Mouse (Mus musculus) bone marrow, adult 2 months (tissue): ENCODE results near the gene Gm20661.

Experiments used
- CTCF ChIP-seq: fragments of 200-500 bp; IDR thresholded peaks from 2 replicates; pipeline ENCODE4 v1.5.1; 2011; ENCODE audit warnings: low read length, control low read depth; ENCODE audit not compliant: control insufficient read depth, insufficient read depth
- POLR2A ChIP-seq: fragments of 200-500 bp; IDR thresholded peaks from 2 replicates; pipeline ENCODE4 v1.6.1; 2011; ENCODE audit warnings: low read depth, mild to moderate bottlenecking, control low read depth, low read length, borderline replicate concordance; ENCODE audit not compliant: control insufficient read depth

DNA sequence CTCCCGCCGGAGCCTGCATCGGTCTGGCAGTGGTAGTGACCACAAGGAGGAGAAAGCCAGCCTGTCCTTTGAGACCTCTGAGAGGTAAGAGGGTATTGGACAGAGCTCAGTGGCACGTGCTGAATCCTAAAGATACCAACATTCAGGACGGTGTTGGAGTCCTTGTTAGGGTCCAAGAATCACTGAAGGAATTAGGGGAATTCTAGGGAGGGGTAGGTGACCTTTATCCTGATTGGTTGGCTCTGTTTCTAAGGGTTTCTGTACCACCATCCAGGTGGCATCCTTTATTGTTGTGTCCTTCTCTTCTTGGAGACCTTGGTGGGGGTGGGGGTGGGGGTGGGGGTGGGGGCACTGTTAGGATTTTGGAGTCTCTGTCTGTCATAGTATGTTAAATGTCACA lies 49.3 kb downstream of the Gm20661 start:
- TF ChIP-seq POLR2A: no peak
- TF ChIP-seq CTCF: no peak
